Mouse (Mus musculus) cerebellum, adult (tissue): Measurements from ENCODE around the gene Srrm3.

Source experiments
- ATAC-seq: cut with Nextera tagmentation; 2 replicates; pipeline ENCODE4 v1.9.2; 2017; ENCODE audit warnings: mild to moderate bottlenecking, moderate library complexity, mixed read lengths; ENCODE audit not compliant: insufficient number of reproducible peaks, low FRiP score, low TSS enrichment

The Srrm3 gene

GRCm38 (mm10) chr5:135919902-135920301 is 113.2 kb downstream of the Srrm3 start:
- no peak for ATAC-seq

- no peak for ATAC-seq
Measured at GRCm38 (mm10) chr5:135923901-135924300, 117.2 kb downstream of the Srrm3 start.
